Mouse (Mus musculus): Measurements from ENCODE around the gene Flna.
A peak's percentile ranks its signal among the peaks of the same experiment; 100 is the strongest.

DNA sequence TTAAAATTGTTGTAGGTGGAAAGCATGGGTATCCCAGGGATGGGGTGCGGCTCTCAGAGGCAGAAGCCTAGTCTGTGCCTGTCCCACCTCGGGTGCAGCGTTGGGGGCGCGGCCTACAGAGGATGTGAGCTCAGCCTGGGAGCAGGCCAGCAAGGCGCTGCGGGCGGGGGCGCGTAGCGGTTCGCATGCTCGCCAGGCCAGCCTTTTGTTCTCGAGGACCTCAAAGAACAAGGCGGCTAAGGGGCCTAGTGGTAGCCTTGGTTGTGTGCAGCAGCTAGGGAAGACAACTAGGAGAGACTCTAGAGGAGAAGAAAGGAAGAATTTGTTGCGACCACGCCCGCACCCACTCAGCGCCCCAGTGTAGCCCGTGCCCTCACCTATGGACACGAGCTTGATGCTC is 3.9 kb downstream of the Flna start:
- TF ChIP-seq CTCF (IDR thresholded peaks at IDR 0.05; ENCODE audit: extremely low read depth, insufficient read depth, insufficient read length, insufficient replicate concordance) (no peak), POLR2A (IDR thresholded peaks at IDR 0.05; ENCODE audit: low read depth, low read length) (0 out of 2 replicates have a peak, but pooled peaks have one; percentile 8)

Measured in spleen, adult 2 months (tissue).